Mouse (Mus musculus) v-Abl transformed pro-B cells (cell line): Measurements from ENCODE around the gene Msh5.

Experiments used
- in situ Hi-C, 2 experiments: fragments of 400-800 bp; cut with MboI; formaldehyde crosslinking; loops; one replicate each; pipeline ENCODE4 v1.15.1; 2025; ENCODE audit not compliant: unreplicated experiment in 2 of 2

The Msh5 gene

DNA sequence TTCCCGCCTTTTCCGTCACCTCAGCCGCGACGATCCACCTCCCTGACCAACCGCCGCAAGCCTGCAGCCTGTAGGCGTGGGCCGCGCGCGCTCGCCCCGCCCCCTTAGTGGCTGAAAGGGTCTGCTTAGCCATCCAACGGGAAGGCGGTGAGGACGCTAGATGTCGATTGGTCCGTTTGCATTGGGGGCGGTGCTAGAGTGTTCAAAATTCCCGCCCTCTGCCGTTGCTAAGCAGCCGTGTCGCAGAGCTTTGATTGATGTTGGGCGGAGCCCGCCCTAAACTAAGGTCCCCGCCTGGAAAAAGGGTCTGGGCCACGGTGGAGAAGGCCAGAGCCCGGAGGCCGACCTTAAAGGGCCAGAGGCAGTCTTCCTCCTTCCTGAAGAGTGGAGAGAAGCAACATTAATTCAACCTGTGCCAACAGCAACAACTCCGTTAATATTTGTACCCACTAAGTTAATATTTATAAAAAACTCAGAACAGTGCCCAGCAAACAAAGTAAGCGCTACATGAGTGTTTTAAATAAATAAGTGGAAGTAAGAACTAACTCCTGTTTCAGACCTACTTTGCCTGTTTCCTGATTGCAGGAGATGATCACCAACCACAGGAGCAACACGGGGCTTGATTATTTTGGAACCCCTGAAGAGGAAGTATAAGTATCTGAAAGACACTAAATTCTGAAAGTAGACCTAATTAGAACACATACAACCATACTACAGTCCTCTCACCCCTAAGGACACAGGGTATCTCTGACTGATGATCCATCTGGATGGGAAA lies at the start of gene Msh5:
TSS of gene Msh5 (minus strand) at position 65 of the 775 bp plus-strand sequence.
- in situ Hi-C loops = no loop called here

- in situ Hi-C loops = loop anchor here in 1 of 2 experiments (25.0 kb wide), 1 partner anchor 232 kb away; the partner anchor contains the start of genes Cfb, Nelfe and Skiv2l
Measured at GRCm38 (mm10) chr17:35094475-35095365, 48.2 kb upstream of the Msh5 start.

DNA sequence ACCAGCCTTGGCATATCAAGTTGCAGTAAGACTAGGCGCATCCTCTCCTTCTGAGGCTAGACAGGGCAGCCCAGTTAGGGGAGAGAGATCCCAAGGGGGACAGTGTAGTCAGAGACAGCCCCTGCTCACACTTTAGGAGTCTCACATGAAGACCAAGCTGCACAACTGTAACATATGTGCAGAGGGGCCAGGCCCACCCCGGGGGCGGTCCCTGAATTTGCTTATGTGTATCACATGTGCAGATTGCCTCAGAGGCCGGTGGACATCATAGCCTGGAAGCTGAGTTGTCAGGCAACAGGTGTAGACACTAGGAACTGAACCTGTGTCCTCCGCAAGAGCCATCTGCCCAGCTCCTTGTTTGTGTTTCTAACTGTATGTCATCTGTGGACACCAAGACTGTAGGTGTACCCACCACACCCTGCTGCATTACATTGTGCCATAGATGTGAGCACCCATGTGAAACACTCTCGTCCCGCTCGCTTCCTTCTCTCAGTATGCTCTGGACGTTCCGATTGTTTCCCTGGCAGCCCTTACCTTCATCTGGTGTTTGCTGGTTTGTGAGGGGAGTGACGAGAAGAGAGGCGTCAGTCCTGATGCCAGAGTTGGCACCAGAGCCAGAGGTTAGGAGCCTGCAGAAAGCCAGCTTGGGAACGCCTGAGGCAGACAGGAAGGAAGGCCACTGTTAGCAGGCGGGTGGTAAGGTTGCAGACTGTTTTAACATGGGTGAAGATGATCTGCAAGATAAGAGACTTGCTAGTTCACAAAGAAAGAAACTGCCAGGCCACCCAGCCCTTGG lies 46.1 kb upstream of the Msh5 start:
- in situ Hi-C loops = loop anchor here in 1 of 2 experiments (25.0 kb wide), 1 partner anchor 230 kb away; the partner anchor contains the start of genes Cfb, Nelfe and Skiv2l

- in situ Hi-C loops = loop anchor here in 1 of 2 experiments (25.0 kb wide), 1 partner anchor 228 kb away; the partner anchor contains the start of genes Cfb, Nelfe and Skiv2l
Measured at GRCm38 (mm10) chr17:35090166-35090932, 43.8 kb upstream of the Msh5 start.

GRCm38 (mm10) chr17:35088825-35089644 lies 42.5 kb upstream of the Msh5 start, which contains the start of gene Abhd16a:
Gene Abhd16a, plus strand, starts transcription at chr17:35089263.
- in situ Hi-C loops = loop anchor here in 1 of 2 experiments (25.0 kb wide), 1 partner anchor 227 kb away; the partner anchor contains the start of genes Cfb, Nelfe and Skiv2l

DNA sequence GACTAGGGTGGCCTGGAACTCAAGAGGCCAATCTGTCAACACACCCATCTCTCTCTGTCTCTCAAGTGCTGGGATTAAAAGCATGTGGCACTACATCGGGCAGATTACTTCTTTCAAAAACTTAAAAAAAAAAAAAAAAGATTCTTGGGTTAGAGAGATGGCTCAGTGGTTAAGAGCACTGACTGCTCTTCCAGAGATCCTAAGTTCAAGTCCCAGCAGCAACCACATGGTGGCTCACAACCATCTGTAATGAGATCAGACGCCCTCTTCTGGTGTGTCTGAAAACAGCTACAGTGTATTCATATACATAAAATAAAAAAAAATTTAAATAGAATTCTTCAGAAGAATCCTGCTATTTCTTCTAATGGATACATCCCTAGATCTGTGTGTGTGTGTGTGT lies 41.6 kb upstream of the Msh5 start:
- in situ Hi-C loops = loop anchor here in 1 of 2 experiments (25.0 kb wide), 1 partner anchor 226 kb away; the partner anchor contains the start of genes Cfb, Nelfe and Skiv2l

- in situ Hi-C loops = loop anchor here in 1 of 2 experiments (25.0 kb wide), 1 partner anchor 223 kb away; the partner anchor contains the start of genes Cfb, Nelfe and Skiv2l
Measured at GRCm38 (mm10) chr17:35085208-35085865, 38.8 kb upstream of the Msh5 start, which contains the start of gene Ly6g6f. Gene Ly6g6f, minus strand, starts transcription at chr17:35085610.

DNA sequence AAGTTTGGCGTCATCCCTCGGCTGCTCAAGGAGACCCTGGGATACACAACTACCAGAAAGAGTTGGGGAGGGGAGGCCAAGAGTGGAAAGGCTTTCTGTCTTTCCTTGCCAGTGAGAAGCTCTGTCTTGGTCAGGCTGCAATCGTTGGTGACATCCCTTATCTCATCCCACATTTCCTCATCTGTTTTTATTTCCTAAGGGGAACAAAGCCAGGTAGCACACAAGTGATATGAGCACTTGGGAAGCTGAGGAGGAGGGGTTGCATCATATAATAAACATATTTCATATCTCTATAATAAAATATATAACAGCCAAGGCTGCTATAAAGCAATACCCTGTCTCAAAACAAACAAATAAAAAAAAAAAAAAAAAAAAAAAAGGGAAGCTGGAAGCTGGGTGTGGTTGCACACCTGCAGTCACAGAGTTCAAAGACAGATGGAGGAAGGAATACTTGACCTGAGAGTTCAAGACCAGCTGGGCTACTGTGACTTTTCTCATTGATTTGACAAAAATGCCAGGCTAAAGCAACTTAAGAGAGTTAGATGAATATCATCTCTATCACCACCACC lies 37.5 kb upstream of the Msh5 start:
- in situ Hi-C loops = loop anchor here in 1 of 2 experiments (25.0 kb wide), 1 partner anchor 222 kb away; the partner anchor contains the start of genes Cfb, Nelfe and Skiv2l

DNA sequence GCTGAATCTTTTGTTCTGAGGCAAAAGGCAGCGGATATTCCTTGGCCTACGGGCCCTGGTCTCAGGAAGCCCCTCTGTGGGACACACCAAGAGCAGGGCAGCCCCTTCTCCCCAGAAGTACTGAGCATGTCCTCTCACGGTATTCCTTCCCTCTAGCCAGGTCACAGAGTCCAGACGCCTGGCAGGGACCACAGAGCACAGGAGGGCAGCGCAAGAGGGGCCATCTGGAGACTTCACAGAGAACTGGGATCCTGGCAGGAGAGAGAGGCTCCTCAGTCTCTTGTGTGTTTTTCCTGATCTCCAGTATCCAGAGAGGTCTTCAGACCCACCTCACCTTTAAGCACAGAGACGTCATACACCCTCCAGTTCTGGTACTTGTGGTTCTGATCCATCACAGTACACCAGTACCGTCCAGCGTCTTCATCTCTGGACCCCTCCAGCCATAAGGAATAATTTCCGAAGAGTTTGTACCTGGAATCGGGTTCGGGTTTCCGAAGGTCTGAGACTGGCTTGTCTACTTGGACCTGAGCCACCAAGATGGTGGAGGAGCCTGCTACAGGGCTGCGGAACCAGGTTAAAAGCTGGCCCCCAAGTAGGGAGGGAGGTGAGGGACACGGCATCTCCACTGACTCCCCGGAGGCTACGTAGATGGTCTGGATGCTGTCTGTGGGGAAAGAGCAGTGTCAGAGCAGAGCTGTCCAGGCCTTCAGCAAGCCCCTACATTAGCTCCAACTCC lies 36.5 kb upstream of the Msh5 start:
- in situ Hi-C loops = loop anchor here in 1 of 2 experiments (25.0 kb wide), 1 partner anchor 221 kb away; the partner anchor contains the start of genes Cfb, Nelfe and Skiv2l

DNA sequence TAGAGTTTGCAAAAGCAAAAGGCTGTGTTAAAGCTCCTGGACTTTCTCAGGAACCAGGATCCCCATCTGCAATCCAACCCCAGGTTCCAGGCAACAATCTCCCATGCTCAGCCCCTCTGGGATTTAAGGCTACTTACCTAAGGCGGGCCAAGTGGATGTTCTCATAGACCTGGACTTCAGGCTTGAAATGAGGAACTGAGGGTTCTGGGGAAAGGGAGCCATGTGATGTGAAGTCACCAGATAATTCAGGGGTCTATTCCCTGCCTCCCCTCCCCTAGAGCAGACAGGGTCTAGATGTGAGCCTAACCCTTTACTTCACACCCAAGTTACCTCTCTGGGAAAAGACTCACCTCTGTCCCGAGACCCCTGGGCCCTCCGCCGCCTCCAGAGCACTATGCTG lies 34.2 kb upstream of the Msh5 start:
- in situ Hi-C loops = loop anchor here in 1 of 2 experiments (25.0 kb wide), 1 partner anchor 218 kb away; the partner anchor contains the start of genes Cfb, Nelfe and Skiv2l

GRCm38 (mm10) chr17:35080248-35080647 lies 33.7 kb upstream of the Msh5 start:
- in situ Hi-C loops = loop anchor here in 1 of 2 experiments (25.0 kb wide), 1 partner anchor 218 kb away; the partner anchor contains the start of genes Cfb, Nelfe and Skiv2l

DNA sequence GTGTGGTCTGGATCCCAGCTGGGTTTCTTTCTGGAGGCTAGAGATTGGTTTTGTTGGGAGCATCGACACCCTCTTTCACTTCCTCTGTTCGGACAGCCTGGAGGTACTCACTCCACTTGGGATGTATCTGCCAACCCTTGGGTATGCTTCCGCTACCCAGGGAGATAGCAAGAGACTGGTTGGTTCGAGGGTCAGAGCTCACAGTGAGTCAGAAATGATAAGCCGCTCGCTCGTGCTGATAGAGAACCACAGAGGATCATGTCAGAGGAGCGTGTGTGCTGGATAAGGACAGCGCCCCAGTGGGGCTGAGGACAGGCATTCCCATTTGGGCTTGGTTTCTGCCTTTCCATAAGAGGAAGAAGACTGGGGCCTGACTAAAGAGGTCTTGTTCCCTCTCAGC lies 33.2 kb upstream of the Msh5 start:
- in situ Hi-C loops = loop anchor here in 1 of 2 experiments (25.0 kb wide), 1 partner anchor 217 kb away; the partner anchor contains the start of genes Cfb, Nelfe and Skiv2l

DNA sequence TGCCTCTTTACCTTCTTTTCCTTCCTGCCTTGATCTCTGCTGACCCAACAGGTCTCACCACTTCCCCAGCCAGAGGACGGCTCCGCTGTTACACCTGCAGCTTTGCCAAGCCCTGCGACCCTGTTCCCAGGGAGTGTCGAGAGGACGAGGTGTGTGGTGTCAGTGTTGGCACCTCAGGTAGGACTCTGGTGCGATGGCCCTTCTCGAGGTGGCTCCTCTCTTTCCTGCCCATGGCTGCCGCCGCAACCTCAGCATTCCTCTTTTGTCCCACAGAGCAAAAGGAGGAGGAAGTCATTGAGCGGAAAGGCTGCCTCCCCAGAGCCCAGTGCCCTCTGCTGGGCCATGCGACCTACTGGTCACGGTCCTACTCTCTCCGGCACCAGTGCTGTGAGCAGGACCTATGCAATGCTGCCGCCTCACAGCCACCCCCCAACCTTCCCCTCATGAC lies 31.3 kb upstream of the Msh5 start, which contains the start of gene Ly6g6d:
TSS of gene Ly6g6d (minus strand) at position 280 of the 448 bp plus-strand sequence.
- in situ Hi-C loops = loop anchor here in 1 of 2 experiments (25.0 kb wide), 1 partner anchor 216 kb away; the partner anchor contains the start of genes Cfb, Nelfe and Skiv2l

- in situ Hi-C loops = loop anchor here in 1 of 2 experiments (25.0 kb wide), 1 partner anchor 215 kb away; the partner anchor contains the start of genes Cfb, Nelfe and Skiv2l
Measured at GRCm38 (mm10) chr17:35077285-35077684, 30.7 kb upstream of the Msh5 start.

GRCm38 (mm10) chr17:35076507-35077176 lies 30.1 kb upstream of the Msh5 start, which contains the start of gene Ly6g6e:
Gene Ly6g6e, plus strand, starts transcription at chr17:35076902.
- in situ Hi-C loops = loop anchor here in 1 of 2 experiments (25.0 kb wide), 1 partner anchor 214 kb away; the partner anchor contains the start of genes Cfb, Nelfe and Skiv2l
